Mouse (Mus musculus): ENCODE results near the gene Abr.
A peak's percentile ranks its signal among the peaks of the same experiment; 100 is the strongest.

Abr gene

GRCm38 (mm10) chr11:76520889-76521288 is 101.2 kb downstream of the Abr start:
- DNase-seq (ENCODE audit: extremely low spot score, low spot score), result no peak

- DNase-seq (ENCODE audit: extremely low spot score, low spot score), result no peak
Observed at GRCm38 (mm10) chr11:76518613-76519012, 103.5 kb downstream of the Abr start.

- DNase-seq (ENCODE audit: extremely low spot score, low spot score), result no peak
Observed at GRCm38 (mm10) chr11:76518125-76518524, 104.0 kb downstream of the Abr start.

GRCm38 (mm10) chr11:76516951-76517350 is 105.2 kb downstream of the Abr start:
- DNase-seq (ENCODE audit: extremely low spot score, low spot score), result no peak

- no peak for DNase-seq (ENCODE audit: extremely low spot score, low spot score)
Observed at GRCm38 (mm10) chr11:76515123-76515522, 107.0 kb downstream of the Abr start.

- DNase-seq (ENCODE audit: extremely low spot score, low spot score), result no peak
Observed at GRCm38 (mm10) chr11:76510977-76511376, 111.1 kb downstream of the Abr start.

- DNase-seq (ENCODE audit: extremely low spot score, low spot score), result no peak
Observed at GRCm38 (mm10) chr11:76509751-76510723, 112.1 kb downstream of the Abr start.

GRCm38 (mm10) chr11:76508831-76509595 is 113.1 kb downstream of the Abr start:
- DNase-seq (ENCODE audit: extremely low spot score, low spot score), result no peak

GRCm38 (mm10) chr11:76508125-76508524 is 114.0 kb downstream of the Abr start:
- DNase-seq (ENCODE audit: extremely low spot score, low spot score), result no peak

- no peak for DNase-seq (ENCODE audit: extremely low spot score, low spot score)
Observed at GRCm38 (mm10) chr11:76507302-76508124, 114.6 kb downstream of the Abr start.

GRCm38 (mm10) chr11:76506514-76507228 is 115.4 kb downstream of the Abr start:
- peak; percentile 48 for DNase-seq (ENCODE audit: extremely low spot score, low spot score)

- DNase-seq (ENCODE audit: extremely low spot score, low spot score), result no peak
Observed at GRCm38 (mm10) chr11:76505106-76505505, 117.0 kb downstream of the Abr start.

GRCm38 (mm10) chr11:76504058-76504457 is 118.1 kb downstream of the Abr start:
- DNase-seq (ENCODE audit: extremely low spot score, low spot score), result no peak

- DNase-seq (ENCODE audit: extremely low spot score, low spot score), result no peak
Observed at GRCm38 (mm10) chr11:76499987-76500386, 122.1 kb downstream of the Abr start.

- no peak for DNase-seq (ENCODE audit: extremely low spot score, low spot score)
Observed at GRCm38 (mm10) chr11:76499564-76499963, 122.5 kb downstream of the Abr start.

GRCm38 (mm10) chr11:76497769-76498152 is 124.4 kb downstream of the Abr start:
- no peak for DNase-seq (ENCODE audit: extremely low spot score, low spot score)

GRCm38 (mm10) chr11:76497066-76497768 is 124.9 kb downstream of the Abr start:
- DNase-seq (ENCODE audit: extremely low spot score, low spot score), result no peak

- DNase-seq (ENCODE audit: extremely low spot score, low spot score), result no peak
Observed at GRCm38 (mm10) chr11:76496086-76496771, 125.9 kb downstream of the Abr start.

Data from neural tube, embryonic 10.5 days (tissue).